Mouse (Mus musculus) G1E (cell line): ENCODE data around the gene Dscaml1. TPM values are rescaled to one million over a fixed set of nuclear protein-coding genes. Genes with fewer than 3 reads are reported as not detected.

Source experiments
- ATAC-seq: 2 replicates; pipeline ENCODE4 v1.8.0; 2016; ENCODE audit warnings: mild to moderate bottlenecking; ENCODE audit not compliant: insufficient number of reproducible peaks, poor library complexity, low FRiP score, severe bottlenecking; ENCODE audit errors: extremely low read depth
- DNase-seq: peaks from one replicate; pipeline ENCODE4 v3.0.0; 2012; ENCODE audit warnings: low spot score
- H3K27me3 ChIP-seq: 2 replicates; pipeline ENCODE4 v1.6.1; 2012; ENCODE audit warnings: mild to moderate bottlenecking, low read length, inconsistent platforms; ENCODE audit not compliant: insufficient read depth
- H3K36me3 ChIP-seq: replicated peaks from 2 replicates; pipeline ENCODE3; 2012; ENCODE audit warnings: mild to moderate bottlenecking, inconsistent platforms
- H3K4me1 ChIP-seq: 2 replicates; pipeline ENCODE4 v1.6.1; 2012; ENCODE audit warnings: low read depth, low read length, inconsistent platforms, mixed read lengths; ENCODE audit not compliant: insufficient read depth
- H3K4me3 ChIP-seq: 2 replicates; pipeline ENCODE4 v1.5.1; 2012; ENCODE audit warnings: low read depth, mild to moderate bottlenecking, inconsistent platforms, low read length, moderate library complexity, mixed read lengths
- H3K9me3 ChIP-seq: replicated peaks from 2 replicates; pipeline ENCODE4 v1.6.1; 2012; ENCODE audit warnings: inconsistent platforms
- CTCF ChIP-seq: IDR thresholded peaks from 2 replicates; pipeline ENCODE4 v1.5.1; 2012; ENCODE audit warnings: low read depth, low read length, inconsistent platforms, mixed read lengths
- GATA1 ChIP-seq: IDR thresholded peaks from 2 replicates; pipeline ENCODE4 v1.6.1; 2012; ENCODE audit warnings: borderline replicate concordance, low read length, inconsistent platforms, mixed read lengths
- GATA2 ChIP-seq: IDR thresholded peaks from 2 replicates; pipeline ENCODE4 v1.6.1; 2012; ENCODE audit warnings: low read depth, low read length, inconsistent platforms, borderline replicate concordance
- POLR2AphosphoS5 ChIP-seq: IDR thresholded peaks from 2 replicates; pipeline ENCODE4 v1.6.1; 2012; ENCODE audit warnings: low read depth, low read length, inconsistent platforms; ENCODE audit not compliant: insufficient replicate concordance
- TAL1 ChIP-seq: conservative IDR thresholded peaks from 2 replicates; pipeline ENCODE4 v1.6.1; 2012; ENCODE audit warnings: low read depth, low read length, inconsistent platforms, mixed read lengths
- polyA plus RNA-seq: library from polyadenylated mRNA; stranded (reverse); fragments of >175 nt; gene quantifications from 2 replicates; pipeline ENCODE4 v1.2.3, GENCODE M21; 2012
- total RNA-seq, 2 experiments: library from RNA; stranded (forward) in 1 of 2; stranded (reverse) in 1 of 2; fragments of 200-1000 nt in 1 of 2; fragments of >200 nt in 1 of 2; fragmentation: Nextera tagmentation in 1 of 2; gene quantifications; 2 replicates each; pipeline ENCODE4 v1.2.3; 2014 to 2017

The Dscaml1 gene
- total and polyA plus RNA-seq, 3 experiments, result 0.22 TPM; not detected in 2

GRCm38 (mm10) chr9:45399434-45399833, 27.0 kb upstream of the Dscaml1 start, which contains the start of gene Fxyd2:
Gene Fxyd2, plus strand, starts transcription at chr9:45399669.
- H3K9me3 ChIP-seq, result no peaks in the 10 kb centered on the region
- no peak for ATAC-seq
- H3K4me1 ChIP-seq, result no peaks in the 10 kb centered on the region
- H3K36me3 ChIP-seq, result no peaks in the 10 kb centered on the region
- TF ChIP-seq GATA1 (no peak), POLR2AphosphoS5 (no peak), CTCF (no peak), TAL1 (no peak), GATA2 (no peak)
- no peak for DNase-seq
- peaks cover 7% of the 10 kb centered on the region for H3K27me3 ChIP-seq
- H3K4me3 ChIP-seq, result no peak within 1 kb of the TSS

- no peaks in the 10 kb centered on the region for H3K4me1 ChIP-seq
- TF ChIP-seq POLR2AphosphoS5 (no peak), TAL1 (no peak), CTCF (no peak)
- H3K9me3 ChIP-seq, result no peaks in the 10 kb centered on the region
- ATAC-seq (no peak), DNase-seq (no peak)
- H3K4me3 ChIP-seq, result no peak overlapping the region
- no peaks in the 10 kb centered on the region for H3K36me3 ChIP-seq
- peaks cover 7% of the 10 kb centered on the region for H3K27me3 ChIP-seq
Observed at GRCm38 (mm10) chr9:45401851-45402250, 24.6 kb upstream of the Dscaml1 start.

- Histone ChIP-seq H3K27me3 (peaks cover 7% of the 10 kb centered on the region), H3K4me3 (no peak overlapping the region), H3K36me3 (no peaks in the 10 kb centered on the region), H3K4me1 (no peaks in the 10 kb centered on the region), H3K9me3 (no peaks in the 10 kb centered on the region)
- TF ChIP-seq CTCF, result no peak
- TF ChIP-seq TAL1, result no peak
- no peak for TF ChIP-seq POLR2AphosphoS5
- TF ChIP-seq GATA2, result no peak
- TF ChIP-seq GATA1, result no peak
- ATAC-seq, result no peak
- DNase-seq, result no peak
Observed at GRCm38 (mm10) chr9:45402957-45403356, 23.5 kb upstream of the Dscaml1 start.

- Histone ChIP-seq H3K36me3 (no peaks in the 10 kb centered on the region), H3K4me3 (no peak overlapping the region), H3K27me3 (peaks cover 7% of the 10 kb centered on the region), H3K9me3 (no peaks in the 10 kb centered on the region), H3K4me1 (no peaks in the 10 kb centered on the region)
- no peak for TF ChIP-seq CTCF
- no peak for TF ChIP-seq GATA1
- TF ChIP-seq POLR2AphosphoS5, result no peak
- no peak for TF ChIP-seq GATA2
- TF ChIP-seq TAL1, result no peak
- DNase-seq, result no peak
- no peak for ATAC-seq
Observed at GRCm38 (mm10) chr9:45405694-45406093, 20.7 kb upstream of the Dscaml1 start.

GRCm38 (mm10) chr9:45406808-45407207, 19.6 kb upstream of the Dscaml1 start:
- no peak for DNase-seq
- ATAC-seq, result no peak
- H3K27me3 ChIP-seq, result peaks cover 3% of the 10 kb centered on the region; the same call in 1 of the 2 replicates
- H3K4me1 ChIP-seq, result no peaks in the 10 kb centered on the region
- no peak overlapping the region for H3K4me3 ChIP-seq
- TF ChIP-seq TAL1 (no peak), POLR2AphosphoS5 (no peak), CTCF (no peak), GATA1 (no peak), GATA2 (no peak)
- no peaks in the 10 kb centered on the region for H3K36me3 ChIP-seq
- H3K9me3 ChIP-seq, result no peaks in the 10 kb centered on the region

GRCm38 (mm10) chr9:45407706-45408675, 18.4 kb upstream of the Dscaml1 start:
- no peak for TF ChIP-seq POLR2AphosphoS5
- TF ChIP-seq GATA1, result no peak
- no peak for TF ChIP-seq TAL1
- TF ChIP-seq CTCF, result no peak
- TF ChIP-seq GATA2, result no peak
- H3K36me3 ChIP-seq, result no peaks in the 10 kb centered on the region
- H3K9me3 ChIP-seq, result no peaks in the 10 kb centered on the region
- no peaks in the 10 kb centered on the region for H3K4me1 ChIP-seq
- DNase-seq (no peak), ATAC-seq (no peak)
- H3K4me3 ChIP-seq, result no peak overlapping the region
- H3K27me3 ChIP-seq, result peaks cover 3% of the 10 kb centered on the region; the same call in 1 of the 2 replicates
